Mouse (Mus musculus) embryonic facial prominence, embryonic 14.5 days (tissue): Measurements from ENCODE around the gene Gm10799. TPM values are rescaled to one million over a fixed set of nuclear protein-coding genes. Genes with fewer than 3 reads are reported as not detected.
"Not testable (repeated sequence)": the region's sequence is repeated elsewhere in the genome, so short reads cannot be mapped to it uniquely, and the experiment has no call there.

ENCODE experiments used
- ATAC-seq: fragments of 200-750 bp; cut with Nextera tagmentation; 2 replicates; pipeline ENCODE4 v1.8.0; 2017; ENCODE audit warnings: low read depth, moderate number of reproducible peaks, moderate TSS enrichment
- DNase-seq: peaks from one replicate; pipeline ENCODE4 v3.0.0-alpha.2; 2015; ENCODE audit warnings: low spot score
- H3K27ac ChIP-seq: fragments of 300-500 bp; sonication (generic); replicated peaks from 2 replicates; pipeline ENCODE4 v1.5.1; 2014; ENCODE audit warnings: low read depth, mild to moderate bottlenecking, low read length, moderate library complexity
- H3K27me3 ChIP-seq: fragments of 300-500 bp; sonication (generic); replicated peaks from 2 replicates; pipeline ENCODE4 v1.6.1; 2014; ENCODE audit warnings: low read length; ENCODE audit not compliant: control insufficient read depth, insufficient read depth
- H3K36me3 ChIP-seq: fragments of 300-500 bp; sonication (generic); 2 replicates; pipeline ENCODE4 v1.6.1; 2014; ENCODE audit warnings: low read length, mixed read lengths; ENCODE audit not compliant: control insufficient read depth, insufficient read depth
- H3K4me1 ChIP-seq: fragments of 300-500 bp; sonication (generic); 2 replicates; pipeline ENCODE4 v1.6.1; 2014; ENCODE audit warnings: antibody characterized with exemption, low read length; ENCODE audit not compliant: control insufficient read depth, insufficient read depth
- H3K4me2 ChIP-seq: fragments of 300-500 bp; sonication (generic); 2 replicates; pipeline ENCODE4 v1.6.1; 2014; ENCODE audit warnings: low read depth, mild to moderate bottlenecking, low read length, moderate library complexity, mixed read lengths
- H3K4me3 ChIP-seq: fragments of 300-500 bp; sonication (generic); 2 replicates; pipeline ENCODE4 v1.5.1; 2014; ENCODE audit warnings: low read depth, mild to moderate bottlenecking, low read length
- H3K9ac ChIP-seq: fragments of 300-500 bp; sonication (generic); 2 replicates; pipeline ENCODE4 v1.6.1; 2014; ENCODE audit warnings: low read depth, mild to moderate bottlenecking, low read length, moderate library complexity, mixed read lengths
- H3K9me3 ChIP-seq: fragments of 300-500 bp; sonication (generic); 2 replicates; pipeline ENCODE4 v1.6.1; 2016; ENCODE audit warnings: low read length; ENCODE audit not compliant: control insufficient read depth
- WGBS: fragments of 180-500 bp; shearing (Covaris S2); extraction: QIAGEN DNeasy Blood & Tissue Kit; methylation state at CpG from one replicate; pipeline ENCODE4 v1.1.7; 2014; 5-methylcytosine and 5-hydroxymethylcytosine counted together
- polyA plus RNA-seq: library from polyadenylated mRNA; unstranded; fragments of >200 nt; fragmentation: Nextera tagmentation; extraction: Ambion mirVana; gene quantifications from 2 replicates; pipeline ENCODE4 v1.2.1, GENCODE M21; 2014

The Gm10799 gene
- not detected in 2 replicates for polyA plus RNA-seq

DNA sequence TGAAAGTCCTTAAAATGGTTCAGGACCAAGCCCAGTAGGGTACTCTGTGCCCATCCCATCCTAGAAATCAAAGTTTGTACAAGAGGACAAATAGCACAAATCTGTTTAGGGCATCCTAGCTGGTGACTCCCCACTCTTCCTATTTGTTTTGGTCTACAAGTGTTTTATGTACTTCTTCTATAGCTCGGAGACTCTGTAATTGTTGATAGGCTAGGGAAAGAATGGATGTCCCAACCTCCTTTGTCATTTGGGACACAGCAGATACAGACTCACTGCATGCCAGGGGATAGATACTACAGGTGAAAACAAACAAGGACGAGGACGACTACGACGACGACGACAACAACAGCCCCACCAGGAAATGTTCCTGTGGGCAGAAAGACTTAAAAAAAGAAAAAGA, at the start of gene Gm10799:
Gene Gm10799 (minus strand): TSS at position 101 of the 400 bp plus-strand sequence.
- 78% methylated on average over 7 of the region's 7 CpGs for WGBS
- not testable (repeated sequence) for ATAC-seq, H3K27me3 ChIP-seq, H3K4me3 ChIP-seq, H3K9me3 ChIP-seq, H3K4me1 ChIP-seq, H3K27ac ChIP-seq, DNase-seq, H3K4me2 ChIP-seq, H3K36me3 ChIP-seq, H3K9ac ChIP-seq

DNA sequence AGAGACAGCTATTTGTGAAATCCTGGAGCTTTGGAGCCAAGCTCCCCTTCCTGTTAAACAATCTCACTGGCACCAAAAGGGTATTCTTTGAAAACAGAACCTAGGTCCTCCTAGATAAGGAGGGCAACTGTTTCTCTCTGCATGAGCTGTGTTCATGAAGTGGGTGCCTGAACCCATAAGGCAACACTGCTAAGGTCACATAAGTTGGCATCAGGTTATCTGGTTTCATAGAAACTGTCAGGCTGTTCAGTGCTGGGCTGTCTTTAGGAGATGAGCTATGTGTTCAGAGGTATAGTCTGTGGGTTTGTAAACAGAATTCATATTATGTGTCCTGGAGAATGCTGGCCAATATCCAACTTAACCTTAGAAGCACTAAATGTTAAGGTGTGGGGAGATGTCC, 48.8 kb upstream of the Gm10799 start:
- not testable (repeated sequence) for H3K4me3 ChIP-seq, H3K27ac ChIP-seq, H3K9me3 ChIP-seq, DNase-seq, H3K4me1 ChIP-seq, ATAC-seq, H3K9ac ChIP-seq, H3K27me3 ChIP-seq, H3K36me3 ChIP-seq, H3K4me2 ChIP-seq

DNA sequence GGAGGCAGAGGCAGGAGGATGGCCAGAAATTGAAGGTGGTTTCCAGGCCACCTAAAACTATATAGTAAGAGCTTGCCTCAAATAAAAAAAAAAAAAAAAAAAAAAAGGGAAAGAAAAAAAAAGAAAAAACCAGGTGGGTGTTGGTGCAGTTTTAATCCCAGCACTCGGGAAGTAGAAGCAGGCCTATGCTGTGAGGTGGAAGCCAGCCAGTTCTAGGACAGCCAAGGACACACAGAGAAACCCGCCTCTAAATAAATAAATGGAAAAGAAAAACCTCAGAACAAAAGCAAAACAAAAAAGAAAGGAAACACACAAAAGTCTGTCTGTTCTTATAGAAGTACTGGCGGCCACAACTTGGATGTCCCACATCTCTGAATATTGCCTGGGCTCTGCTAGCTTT, 46.5 kb upstream of the Gm10799 start:
- Histone ChIP-seq H3K4me3 (no peak overlapping the region), H3K36me3 (no peaks in the 10 kb centered on the region), H3K9ac (no peak overlapping the region), H3K4me1 (no peaks in the 10 kb centered on the region), H3K9me3 (no peaks in the 10 kb centered on the region), H3K27ac (no peak overlapping the region), H3K4me2 (no peak overlapping the region), H3K27me3 (no peaks in the 10 kb centered on the region)
- 73% methylated on average over 3 of the region's 3 CpGs for WGBS
- no peak for ATAC-seq
- no peak for DNase-seq

DNA sequence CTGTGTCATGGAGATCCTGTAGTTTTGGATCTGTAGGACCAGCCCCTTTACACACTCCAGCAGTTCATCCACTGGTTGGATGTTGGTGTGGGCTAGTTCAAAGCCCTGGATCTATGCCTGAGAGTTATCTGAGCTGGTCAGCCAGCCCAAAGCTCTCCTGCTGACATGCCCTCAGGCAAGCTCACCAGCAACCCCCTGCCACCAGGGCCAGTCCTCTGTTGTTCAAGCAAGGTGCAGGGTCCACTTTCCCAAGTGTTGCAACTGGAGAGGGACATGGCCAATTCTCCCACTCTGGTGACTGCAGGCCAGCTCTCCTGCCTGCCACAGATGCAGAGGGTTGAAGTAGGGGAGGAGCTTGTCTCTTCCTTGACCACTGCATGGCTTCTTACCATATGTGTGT, 45.2 kb upstream of the Gm10799 start:
- H3K27me3 ChIP-seq, result not testable (repeated sequence)

DNA sequence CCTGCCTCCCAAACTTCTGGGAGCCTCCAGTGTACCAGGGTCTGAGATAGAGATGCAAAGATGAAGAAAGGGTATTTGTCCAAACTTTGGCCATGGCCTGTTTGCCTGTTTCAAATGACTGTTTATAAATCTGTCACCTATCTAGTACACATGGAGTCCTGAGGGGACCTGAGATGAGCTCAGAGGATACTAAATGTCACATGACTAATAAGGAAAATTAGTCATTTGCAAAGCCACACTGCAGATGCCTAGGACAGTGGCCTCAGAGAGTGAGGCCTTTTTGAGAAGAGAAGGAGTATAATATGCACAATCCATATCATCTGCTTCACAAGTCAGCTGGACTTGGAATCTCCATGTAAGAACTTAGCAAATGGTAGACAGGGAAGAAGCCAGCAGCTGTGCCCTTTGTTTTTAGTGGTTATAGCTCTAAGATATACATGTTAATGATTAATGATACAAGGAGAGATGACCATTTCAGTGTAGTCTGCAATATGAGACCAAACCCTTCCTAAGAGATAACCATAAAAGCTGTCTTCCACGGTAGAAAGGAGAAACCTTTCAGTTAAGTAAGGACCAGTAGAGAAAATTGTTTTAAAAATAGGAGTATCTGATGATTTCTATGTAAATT, 42.9 kb upstream of the Gm10799 start:
- H3K4me2 ChIP-seq, H3K36me3 ChIP-seq, H3K27ac ChIP-seq, H3K27me3 ChIP-seq, DNase-seq, H3K4me3 ChIP-seq, H3K4me1 ChIP-seq, H3K9me3 ChIP-seq, H3K9ac ChIP-seq, ATAC-seq: not testable (repeated sequence)
- WGBS, result no CpG with 5 or more reads among the region's 1 CpGs

More for the DNA sequence above, 45.2 kb upstream of the Gm10799 start:
- H3K4me3 ChIP-seq, H3K4me2 ChIP-seq, DNase-seq, H3K9me3 ChIP-seq, H3K36me3 ChIP-seq, ATAC-seq, H3K9ac ChIP-seq, H3K4me1 ChIP-seq, H3K27ac ChIP-seq: not testable (repeated sequence)

DNA sequence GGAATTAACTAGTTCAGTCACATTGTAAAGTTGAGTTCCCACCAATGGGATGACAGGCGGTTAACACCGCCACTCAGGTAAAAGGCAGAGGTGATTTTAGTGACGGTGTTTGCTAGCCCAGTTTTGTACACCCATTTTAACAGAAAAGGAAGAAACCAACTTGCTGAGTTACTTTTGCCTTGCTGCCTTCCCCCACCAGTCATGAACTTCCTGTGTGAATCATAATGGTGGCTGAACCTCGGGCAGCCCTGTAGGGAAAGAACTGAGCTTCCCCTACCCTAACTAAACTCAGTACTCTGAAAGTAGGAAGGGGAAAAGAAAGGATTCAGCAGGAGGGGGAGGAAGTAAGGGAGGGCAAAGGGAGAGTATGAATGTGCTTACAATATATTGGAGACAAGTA, 41.7 kb upstream of the Gm10799 start:
- Histone ChIP-seq H3K4me2 (no peak overlapping the region), H3K4me1 (no peaks in the 10 kb centered on the region), H3K4me3 (no peak overlapping the region), H3K36me3 (no peaks in the 10 kb centered on the region), H3K27ac (no peak overlapping the region), H3K27me3 (no peaks in the 10 kb centered on the region), H3K9ac (no peak overlapping the region), H3K9me3 (no peaks in the 10 kb centered on the region)
- ATAC-seq, result no peak
- no peak for DNase-seq
- 77% methylated on average over 4 of the region's 4 CpGs for WGBS

DNA sequence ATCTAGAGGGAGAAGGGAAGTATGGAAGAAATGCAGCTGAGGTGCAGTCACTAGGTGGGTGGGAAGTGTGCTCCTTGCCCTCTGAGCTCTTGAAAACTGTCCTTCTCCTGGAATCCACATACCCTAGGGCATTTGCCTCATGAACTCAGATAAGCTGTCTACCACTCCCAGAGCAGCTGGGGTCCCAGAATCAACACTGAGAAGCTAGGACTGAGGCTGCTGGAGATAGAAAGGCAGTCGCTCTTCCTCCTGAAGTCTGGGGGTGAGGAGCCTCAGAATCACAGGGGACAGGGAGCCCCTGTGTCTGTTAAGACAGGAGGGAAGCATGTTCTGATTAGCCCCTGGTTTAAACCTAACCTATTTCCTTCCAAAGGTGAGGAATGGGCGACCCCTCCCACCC, 41.2 kb upstream of the Gm10799 start:
- Histone ChIP-seq H3K9me3 (no peaks in the 10 kb centered on the region), H3K27me3 (no peaks in the 10 kb centered on the region), H3K36me3 (no peaks in the 10 kb centered on the region), H3K4me2 (no peak overlapping the region), H3K27ac (no peak overlapping the region), H3K4me1 (no peaks in the 10 kb centered on the region), H3K4me3 (no peak overlapping the region), H3K9ac (no peak overlapping the region)
- 67% methylated on average over 2 of the region's 2 CpGs for WGBS
- ATAC-seq (no peak), DNase-seq (no peak)

DNA sequence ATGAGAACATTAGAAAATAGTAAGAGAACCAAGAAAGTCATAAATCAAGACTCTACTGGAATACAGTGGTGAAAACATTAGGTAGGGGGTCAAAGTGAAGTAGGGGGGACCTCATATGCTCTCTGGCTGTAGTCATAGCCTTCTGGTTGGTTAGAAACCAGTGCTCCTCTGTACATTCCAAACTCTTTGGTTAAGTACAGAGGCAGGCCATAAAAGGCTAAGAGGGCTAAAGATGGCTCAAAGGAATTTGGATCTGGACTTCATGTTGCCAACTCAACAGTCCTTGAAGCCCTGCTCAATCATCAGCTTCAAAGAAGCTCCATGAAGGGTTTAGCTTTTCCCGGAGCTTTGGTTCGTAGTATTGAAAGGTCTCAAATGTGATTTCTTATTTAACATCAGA, 40.7 kb upstream of the Gm10799 start:
- H3K4me2 ChIP-seq, H3K4me1 ChIP-seq, ATAC-seq, DNase-seq, H3K27ac ChIP-seq, H3K9me3 ChIP-seq, H3K9ac ChIP-seq, H3K4me3 ChIP-seq, H3K27me3 ChIP-seq, H3K36me3 ChIP-seq: not testable (repeated sequence)
- WGBS, result 80% methylated on average over 2 of the region's 2 CpGs

DNA sequence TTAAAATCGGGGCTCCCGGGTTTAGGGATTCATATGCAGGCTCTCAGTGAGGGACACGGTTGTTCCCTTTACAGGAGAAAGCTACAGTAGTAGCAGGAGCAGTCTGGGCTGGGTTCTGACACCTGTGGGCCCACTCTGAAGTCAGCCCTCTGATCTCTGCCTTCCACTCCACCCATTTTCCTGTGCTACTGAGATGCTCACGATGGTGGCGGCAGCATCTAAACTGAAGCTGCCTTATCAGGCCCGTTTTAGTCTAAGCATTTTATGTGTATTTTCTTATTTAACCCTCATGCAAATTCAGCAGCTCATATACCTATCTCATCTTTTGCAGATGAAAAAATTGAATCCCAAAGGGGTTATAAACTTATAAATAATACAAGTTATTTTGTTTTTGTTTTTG, 36.5 kb upstream of the Gm10799 start:
- 91% methylated on average over 6 of the region's 6 CpGs for WGBS
- H3K9me3 ChIP-seq, result no peaks in the 10 kb centered on the region
- no peaks in the 10 kb centered on the region for H3K27me3 ChIP-seq
- H3K27ac ChIP-seq, result no peak overlapping the region
- no peak overlapping the region for H3K4me3 ChIP-seq
- DNase-seq (no peak), ATAC-seq (no peak)
- H3K9ac ChIP-seq, result no peak overlapping the region
- peaks cover 3% of the 10 kb centered on the region; the same call in 1 of the 2 replicates for H3K4me1 ChIP-seq
- no peak overlapping the region for H3K4me2 ChIP-seq
- H3K36me3 ChIP-seq, result no peaks in the 10 kb centered on the region
